Mouse (Mus musculus): Measurements from ENCODE around the gene Aspg. TPM values are rescaled to one million over a fixed set of nuclear protein-coding genes. Genes with fewer than 3 reads are reported as not detected.
A peak's percentile ranks its signal among the peaks of the same experiment; 100 is the strongest.

The Aspg gene
- polyA plus RNA-seq, 1 experiment, result not detected

DNA sequence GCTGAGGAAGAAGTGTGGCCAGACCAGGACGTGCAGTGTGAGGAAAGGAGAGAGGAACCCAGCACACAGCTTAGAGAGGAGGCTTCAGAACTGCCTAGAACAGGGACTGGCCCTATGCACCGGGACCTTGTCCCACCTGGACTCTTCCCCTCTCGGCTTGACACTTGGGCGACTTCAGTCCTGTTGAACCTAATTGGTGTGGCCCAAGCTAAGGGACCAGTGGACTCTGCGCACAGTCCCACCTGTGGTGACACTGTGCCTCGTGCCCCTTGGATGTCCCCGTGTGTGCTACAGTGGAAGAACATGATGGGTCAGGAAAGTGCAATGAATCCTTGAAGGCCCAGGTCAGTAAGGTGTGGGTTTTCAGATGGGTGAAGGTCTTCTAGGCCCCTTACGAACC lies 1.2 kb downstream of the Aspg start:
- 71% methylated on average over 8 of the region's 8 CpGs for WGBS
- TF ChIP-seq CTCF (IDR thresholded peaks at IDR 0.05; ENCODE audit: control insufficient read depth, insufficient read depth, low read length) (no peak), POLR2A (IDR thresholded peaks at IDR 0.05; ENCODE audit: borderline replicate concordance, control insufficient read depth, low read depth, low read length) (no peak)
- no peak overlapping the region for H3K4me3 ChIP-seq (replicated peaks; ENCODE audit: control insufficient read depth, low read depth, low read length)
- H3K4me1 ChIP-seq (ENCODE audit: control insufficient read depth, insufficient read depth, low read length), result no peaks in the 10 kb centered on the region
- no peak overlapping the region for H3K27ac ChIP-seq (ENCODE audit: control insufficient read depth, insufficient read depth, low read depth, low read length, poor library complexity)

DNA sequence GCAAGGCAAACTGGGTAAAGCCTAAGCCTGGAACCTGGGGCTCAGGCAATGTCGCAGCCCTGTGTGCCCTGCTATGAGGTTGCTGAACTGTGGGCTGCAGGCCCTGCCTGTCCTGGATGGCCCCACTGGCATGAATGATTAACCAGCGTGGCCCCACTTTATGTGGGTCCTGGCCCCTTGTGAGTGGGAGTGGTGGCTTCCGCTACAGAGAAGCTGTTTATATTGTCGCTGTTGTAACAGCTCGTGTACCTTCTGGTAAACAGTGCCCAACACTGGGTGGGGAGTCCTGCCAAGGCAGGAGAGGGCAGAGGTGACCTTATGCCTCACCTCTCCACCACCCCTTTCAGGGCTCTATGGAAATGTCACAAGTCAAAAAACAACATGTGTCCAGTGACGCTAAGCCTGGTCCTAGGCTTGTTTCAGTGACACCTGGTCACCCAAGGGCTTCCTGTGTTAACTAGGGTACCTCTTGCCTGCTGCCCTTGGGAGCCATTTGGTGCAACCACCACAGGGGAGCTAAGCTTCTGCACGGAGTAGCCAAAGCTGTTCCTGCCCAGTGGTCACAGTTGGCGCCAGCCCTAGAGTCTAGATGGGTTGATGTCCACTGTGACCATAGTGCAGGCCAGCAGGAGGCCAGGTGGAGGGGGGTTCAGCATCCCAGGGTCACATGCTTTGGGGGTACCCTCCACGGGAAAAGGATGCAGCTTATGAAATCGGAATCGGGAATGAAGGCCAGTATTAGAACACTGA lies 2.4 kb downstream of the Aspg start:
- Histone ChIP-seq H3K27ac (ENCODE audit: control insufficient read depth, insufficient read depth, low read depth, low read length, poor library complexity) (no peak overlapping the region), H3K4me1 (ENCODE audit: control insufficient read depth, insufficient read depth, low read length) (no peaks in the 10 kb centered on the region), H3K4me3 (replicated peaks; ENCODE audit: control insufficient read depth, low read depth, low read length) (no peak overlapping the region)
- 75% methylated on average over 11 of the region's 11 CpGs for WGBS
- TF ChIP-seq CTCF (IDR thresholded peaks at IDR 0.05; ENCODE audit: control insufficient read depth, insufficient read depth, low read length), result no peak
- no peak for TF ChIP-seq POLR2A (IDR thresholded peaks at IDR 0.05; ENCODE audit: borderline replicate concordance, control insufficient read depth, low read depth, low read length)

DNA sequence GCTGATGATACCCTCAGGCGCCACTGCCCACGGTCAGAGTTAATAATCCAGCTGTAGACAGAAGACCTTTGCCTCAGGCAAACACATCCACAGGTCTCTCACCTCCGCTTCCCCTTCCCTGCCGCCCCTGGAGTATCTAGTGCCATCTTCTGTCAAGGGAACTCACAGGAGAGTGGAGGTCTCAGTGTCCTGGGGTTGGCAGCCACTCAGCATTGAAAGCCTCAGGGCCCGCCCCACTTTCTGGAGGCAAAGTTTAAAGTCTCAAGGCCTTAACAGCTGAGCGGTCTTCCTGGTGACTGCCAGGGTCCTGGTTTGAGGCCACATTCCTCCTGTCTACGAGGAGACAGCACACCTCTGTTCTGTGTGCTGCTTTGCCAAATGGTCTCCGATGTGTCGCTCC lies 3.2 kb downstream of the Aspg start:
- Histone ChIP-seq H3K4me1 (ENCODE audit: control insufficient read depth, insufficient read depth, low read length) (no peaks in the 10 kb centered on the region), H3K4me3 (replicated peaks; ENCODE audit: control insufficient read depth, low read depth, low read length) (no peak overlapping the region), H3K27ac (ENCODE audit: control insufficient read depth, insufficient read depth, low read depth, low read length, poor library complexity) (no peak overlapping the region)
- TF ChIP-seq POLR2A (IDR thresholded peaks at IDR 0.05; ENCODE audit: borderline replicate concordance, control insufficient read depth, low read depth, low read length), result no peak
- no peak for TF ChIP-seq CTCF (IDR thresholded peaks at IDR 0.05; ENCODE audit: control insufficient read depth, insufficient read depth, low read length)
- 76% methylated on average over 9 of the region's 9 CpGs for WGBS

DNA sequence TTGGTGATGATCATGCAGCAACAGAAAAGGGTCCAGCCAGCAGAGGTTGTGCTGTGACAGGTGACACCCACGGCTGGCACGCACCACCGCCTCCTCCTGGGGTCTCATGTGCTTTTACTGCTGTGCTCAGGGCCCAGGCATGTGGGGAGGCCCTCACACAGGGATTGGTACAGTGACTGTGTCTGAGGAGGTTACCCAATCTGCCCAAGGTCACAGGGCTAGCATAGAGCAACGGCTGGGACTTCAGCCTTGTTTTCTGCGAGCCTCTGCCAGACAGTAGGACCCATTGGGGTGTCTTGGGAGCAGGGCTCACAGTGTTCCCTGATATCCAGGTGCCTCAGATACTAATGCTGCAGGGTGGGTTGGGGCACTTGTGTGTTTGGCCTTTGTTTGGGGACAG lies 4.8 kb downstream of the Aspg start:
- 83% methylated on average over 5 of the region's 5 CpGs for WGBS
- Histone ChIP-seq H3K4me1 (ENCODE audit: control insufficient read depth, insufficient read depth, low read length) (no peaks in the 10 kb centered on the region), H3K27ac (ENCODE audit: control insufficient read depth, insufficient read depth, low read depth, low read length, poor library complexity) (no peak overlapping the region), H3K4me3 (replicated peaks; ENCODE audit: control insufficient read depth, low read depth, low read length) (no peak overlapping the region)
- TF ChIP-seq CTCF (IDR thresholded peaks at IDR 0.05; ENCODE audit: control insufficient read depth, insufficient read depth, low read length) (no peak), POLR2A (IDR thresholded peaks at IDR 0.05; ENCODE audit: borderline replicate concordance, control insufficient read depth, low read depth, low read length) (no peak)

DNA sequence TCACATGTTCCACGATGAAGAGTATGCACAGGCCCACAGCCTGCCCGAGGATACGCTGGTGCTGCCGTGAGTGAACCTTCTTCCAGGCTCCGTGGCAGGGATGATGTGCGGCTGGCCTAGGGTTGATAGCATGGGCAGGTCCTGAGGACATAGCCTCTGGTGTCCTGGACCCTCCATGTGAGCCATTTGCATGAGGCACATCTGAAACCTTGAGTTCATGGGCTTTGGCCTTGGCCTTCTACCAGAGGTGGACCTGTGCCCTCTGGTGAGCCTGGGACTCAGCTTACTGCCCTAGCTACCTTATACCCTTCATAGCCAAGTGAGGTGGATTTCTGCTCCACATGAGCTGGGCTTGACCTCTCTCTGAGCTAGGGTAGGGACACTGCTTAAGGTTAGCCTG lies 5.8 kb downstream of the Aspg start:
- Histone ChIP-seq H3K4me1 (ENCODE audit: control insufficient read depth, insufficient read depth, low read length) (no peaks in the 10 kb centered on the region), H3K27ac (ENCODE audit: control insufficient read depth, insufficient read depth, low read depth, low read length, poor library complexity) (no peak overlapping the region), H3K4me3 (replicated peaks; ENCODE audit: control insufficient read depth, low read depth, low read length) (no peak overlapping the region)
- 82% methylated on average over 6 of the region's 6 CpGs for WGBS
- TF ChIP-seq CTCF (IDR thresholded peaks at IDR 0.05; ENCODE audit: control insufficient read depth, insufficient read depth, low read length) (no peak), POLR2A (IDR thresholded peaks at IDR 0.05; ENCODE audit: borderline replicate concordance, control insufficient read depth, low read depth, low read length) (0 out of 2 replicates have a peak, but pooled peaks have one; percentile 17)

DNA sequence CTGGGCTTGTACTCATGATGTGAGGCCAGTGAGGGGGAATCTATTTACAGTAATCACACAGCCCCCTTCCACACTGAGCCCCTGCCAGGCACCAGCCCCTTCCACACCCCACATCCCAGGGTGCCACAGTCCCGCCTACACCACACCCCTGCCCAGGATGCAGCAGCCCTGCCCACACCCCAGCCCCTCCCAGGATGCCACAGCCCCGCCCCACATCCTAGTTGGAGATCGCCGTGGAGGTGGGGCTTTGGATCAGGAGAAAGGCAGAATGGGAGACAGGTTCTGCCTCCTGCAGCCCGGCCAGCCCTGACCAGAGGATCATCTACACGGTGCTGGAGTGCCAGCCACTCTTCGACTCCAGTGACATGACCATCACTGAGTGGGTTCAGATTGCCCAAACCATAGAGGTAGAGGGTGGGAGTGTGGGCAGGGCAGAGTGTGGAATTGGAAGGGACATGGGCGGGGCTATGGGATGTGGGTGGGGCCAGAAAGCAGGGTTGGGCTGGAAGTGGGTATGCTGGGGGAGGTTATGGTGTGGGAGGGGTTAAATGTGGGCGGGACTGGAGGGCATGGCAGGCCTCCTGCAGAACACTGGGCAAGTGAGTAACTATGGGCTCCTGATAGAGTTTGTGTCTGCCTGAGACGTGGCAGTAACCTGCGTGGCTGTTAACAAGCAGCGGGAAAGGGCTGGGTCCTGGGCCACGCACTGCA lies 6.4 kb downstream of the Aspg start:
- TF ChIP-seq POLR2A (IDR thresholded peaks at IDR 0.05; ENCODE audit: borderline replicate concordance, control insufficient read depth, low read depth, low read length), result no peak
- TF ChIP-seq CTCF (IDR thresholded peaks at IDR 0.05; ENCODE audit: control insufficient read depth, insufficient read depth, low read length), result no peak
- Histone ChIP-seq H3K4me3 (replicated peaks; ENCODE audit: control insufficient read depth, low read depth, low read length) (no peak overlapping the region), H3K4me1 (ENCODE audit: control insufficient read depth, insufficient read depth, low read length) (no peaks in the 10 kb centered on the region), H3K27ac (ENCODE audit: control insufficient read depth, insufficient read depth, low read depth, low read length, poor library complexity) (no peak overlapping the region)
- 29% methylated on average over 13 of the region's 13 CpGs for WGBS

DNA sequence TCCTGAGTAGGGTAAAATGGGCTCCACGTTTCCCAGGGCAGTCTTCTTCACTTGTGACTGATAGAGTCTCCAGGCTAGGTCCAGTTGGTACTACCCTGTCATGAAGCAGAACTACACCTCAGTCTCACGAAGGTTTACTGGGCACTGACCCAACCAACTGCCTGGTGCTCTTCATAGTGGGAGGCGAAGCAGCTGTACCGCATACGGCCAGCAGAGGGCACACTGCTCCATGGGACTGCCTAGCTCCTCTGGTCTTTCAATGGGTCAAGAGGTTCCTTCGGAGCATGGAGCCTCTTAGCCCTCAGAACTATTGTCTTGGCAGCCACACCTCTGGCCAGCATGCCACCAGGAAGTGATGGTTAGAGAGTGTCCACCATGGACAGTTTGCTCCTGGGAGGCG lies 7.2 kb downstream of the Aspg start:
- TF ChIP-seq POLR2A (IDR thresholded peaks at IDR 0.05; ENCODE audit: borderline replicate concordance, control insufficient read depth, low read depth, low read length) (no peak), CTCF (IDR thresholded peaks at IDR 0.05; ENCODE audit: control insufficient read depth, insufficient read depth, low read length) (peak; percentile 98)
- no peak overlapping the region for H3K4me3 ChIP-seq (replicated peaks; ENCODE audit: control insufficient read depth, low read depth, low read length)
- no peak overlapping the region for H3K27ac ChIP-seq (ENCODE audit: control insufficient read depth, insufficient read depth, low read depth, low read length, poor library complexity)
- no peaks in the 10 kb centered on the region for H3K4me1 ChIP-seq (ENCODE audit: control insufficient read depth, insufficient read depth, low read length)
- WGBS, result 15% methylated on average over 7 of the region's 7 CpGs

DNA sequence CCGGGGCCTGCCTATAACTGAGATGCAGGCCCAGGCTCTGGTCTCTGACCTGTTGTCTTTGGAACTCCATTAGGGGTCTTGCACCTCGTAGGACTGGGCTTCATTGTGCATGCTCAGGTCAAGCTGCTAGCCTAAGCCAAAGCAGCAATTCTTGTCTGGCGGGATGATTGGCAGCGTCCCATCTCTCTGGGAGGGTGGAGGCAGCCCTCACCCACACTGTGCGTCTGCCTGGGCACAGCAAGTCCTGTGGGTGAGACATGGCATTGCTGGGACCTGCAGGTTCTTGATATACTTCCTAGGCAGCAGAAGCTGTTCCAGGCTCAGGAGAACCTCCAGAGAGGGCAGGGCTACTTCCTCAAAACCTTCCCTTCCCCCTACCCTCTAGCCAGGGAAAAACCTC lies 10.5 kb downstream of the Aspg start:
- Histone ChIP-seq H3K4me3 (replicated peaks; ENCODE audit: control insufficient read depth, low read depth, low read length) (no peak overlapping the region), H3K27ac (ENCODE audit: control insufficient read depth, insufficient read depth, low read depth, low read length, poor library complexity) (no peak overlapping the region), H3K4me1 (ENCODE audit: control insufficient read depth, insufficient read depth, low read length) (no peaks in the 10 kb centered on the region)
- TF ChIP-seq CTCF (IDR thresholded peaks at IDR 0.05; ENCODE audit: control insufficient read depth, insufficient read depth, low read length), result no peak
- no peak for TF ChIP-seq POLR2A (IDR thresholded peaks at IDR 0.05; ENCODE audit: borderline replicate concordance, control insufficient read depth, low read depth, low read length)
- WGBS, result 57% methylated on average over 5 of the region's 5 CpGs

Measured in bone marrow, adult 2 months (tissue).